Mouse (Mus musculus) megakaryocyte, embryonic 14.5 days (primary cell): ENCODE results near the gene Ecsit.

ENCODE experiments used
- FLI1 ChIP-seq: IDR thresholded peaks from 2 replicates; pipeline ENCODE4 v1.6.1; 2012; ENCODE audit warnings: low read length, inconsistent platforms, mixed read lengths
- GATA1 ChIP-seq: IDR thresholded peaks from 3 replicates; pipeline ENCODE4 v1.6.1; 2012; ENCODE audit warnings: mixed read lengths, low read length, inconsistent platforms, borderline replicate concordance

DNA sequence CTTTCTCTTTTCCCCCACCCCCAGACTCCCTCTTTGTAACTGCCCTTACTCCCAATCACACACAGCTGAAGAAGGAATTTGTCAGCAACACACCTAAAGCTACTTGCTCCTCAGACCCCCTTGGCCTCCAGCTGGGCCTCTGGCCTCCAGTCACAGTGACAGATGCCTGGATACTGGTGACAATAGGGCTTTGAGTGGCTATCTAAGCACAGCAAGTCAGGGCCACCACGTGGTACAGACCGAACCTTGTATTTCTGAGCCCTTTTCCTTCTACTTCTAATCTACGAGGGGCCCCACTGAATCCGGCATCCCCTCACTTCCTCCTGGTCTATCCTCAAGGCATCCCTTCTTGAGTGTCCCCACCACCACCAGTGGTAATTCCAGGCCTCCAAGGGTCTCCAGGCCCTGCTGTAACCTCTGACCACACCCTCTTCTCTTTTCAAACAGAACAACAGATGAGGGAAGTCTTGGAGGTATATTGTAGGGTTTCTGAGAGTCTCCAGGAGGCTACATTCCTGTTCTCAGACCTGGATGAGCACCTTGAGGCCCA is 35.4 kb downstream of the Ecsit start:
- TF ChIP-seq GATA1 (no peak), FLI1 (no peak)
